Mouse (Mus musculus): ENCODE results near the gene Tecpr1. TPM values are rescaled to one million over a fixed set of nuclear protein-coding genes. Genes with fewer than 3 reads are reported as not detected.

Gene Tecpr1
- polyA plus RNA-seq, 1 experiment from 2014 or later = 26.1 TPM

DNA sequence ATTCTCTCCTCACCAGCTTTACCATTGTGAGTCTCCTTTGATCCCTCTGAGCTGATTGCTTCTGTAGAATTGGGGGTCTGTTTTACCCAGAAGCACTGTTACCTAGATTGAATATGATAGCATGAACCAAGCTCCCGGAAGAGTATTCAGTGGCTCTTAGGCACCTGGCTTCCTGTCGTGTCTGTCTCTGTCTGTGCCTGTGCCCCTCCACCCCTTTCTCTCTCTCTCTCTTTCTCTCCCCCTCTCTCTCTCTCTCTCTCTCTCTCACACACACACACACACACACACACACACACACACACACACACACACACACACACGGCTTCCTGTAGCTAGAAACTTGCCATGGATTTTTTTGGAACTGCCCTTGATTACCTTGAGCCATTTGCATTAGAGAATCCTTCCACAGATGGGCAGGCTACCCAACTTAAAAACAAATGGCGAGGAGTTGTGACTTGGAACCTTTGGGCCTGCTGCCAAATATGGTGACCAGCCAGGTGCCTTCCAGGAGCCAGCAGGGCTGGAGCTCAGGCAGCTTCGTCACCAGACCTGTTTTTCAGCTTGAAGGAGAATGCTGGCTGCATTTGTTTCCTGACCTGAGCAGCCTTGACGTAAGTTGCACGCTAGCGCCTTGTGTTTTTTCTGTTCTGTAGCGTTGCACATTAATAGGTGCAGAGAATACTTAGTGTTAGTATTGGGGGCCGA lies 60.5 kb downstream of the Tecpr1 start:
- H3K4me2 ChIP-seq (replicated peaks) = no peak overlapping the region
- H3K9ac ChIP-seq = no peak overlapping the region
- H3K4me1 ChIP-seq = peaks cover 26% of the 10 kb centered on the region
- H3K4me3 ChIP-seq (replicated peaks) = no peak overlapping the region
- H3K9me3 ChIP-seq (replicated peaks) = no peaks in the 10 kb centered on the region
- H3K27ac ChIP-seq (replicated peaks) = peak overlapping the region; percentile 39; the same call in 1 of the 2 replicates
- WGBS = 52% methylated on average over 10 of the region's 10 CpGs
- H3K27me3 ChIP-seq = no peaks in the 10 kb centered on the region
- H3K36me3 ChIP-seq = peaks cover 13% of the 10 kb centered on the region
- no peak for ATAC-seq (ENCODE audit: insufficient number of reproducible peaks, low FRiP score, low TSS enrichment, low read depth)

DNA sequence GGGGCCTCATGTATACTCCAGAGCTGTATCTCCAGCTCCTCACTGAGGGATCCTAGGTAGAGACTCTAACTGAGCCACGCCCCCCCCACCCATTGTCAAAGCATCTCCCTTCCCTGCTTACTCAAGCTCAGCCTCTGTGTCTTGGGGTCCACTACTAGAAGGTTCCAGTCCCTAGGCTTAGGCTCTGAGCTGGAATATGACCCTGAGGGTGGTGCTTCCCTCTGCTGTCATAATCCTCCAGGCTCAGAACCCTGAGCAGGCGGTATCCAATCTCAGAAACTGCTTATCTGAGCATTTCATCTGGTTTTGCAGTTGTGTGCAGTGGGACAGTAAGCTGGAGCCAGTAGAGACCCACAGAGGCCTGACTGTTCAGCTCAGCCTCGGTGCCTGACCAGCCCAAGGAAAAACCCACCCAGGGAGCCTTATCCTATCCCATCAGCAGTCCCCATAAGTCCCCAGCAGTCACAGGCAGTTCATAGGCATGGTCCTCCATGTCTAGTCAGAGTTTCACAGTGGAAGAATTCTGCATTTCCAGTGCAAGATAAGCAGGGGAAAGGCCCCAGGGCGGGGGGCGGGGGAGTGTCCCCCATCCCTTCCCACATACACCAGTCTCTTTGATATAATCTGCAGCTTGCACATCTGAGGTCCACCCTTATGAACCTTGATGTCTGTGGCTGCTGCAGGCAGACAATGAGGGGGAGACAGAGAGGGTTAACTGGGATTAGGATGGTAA lies 61.2 kb downstream of the Tecpr1 start:
- Histone ChIP-seq H3K9ac (no peak overlapping the region), H3K4me1 (peaks cover 33% of the 10 kb centered on the region), H3K27ac (replicated peaks) (peak overlapping the region; percentile 39; the same call in 1 of the 2 replicates), H3K4me3 (replicated peaks) (no peak overlapping the region), H3K27me3 (no peaks in the 10 kb centered on the region), H3K9me3 (replicated peaks) (no peaks in the 10 kb centered on the region), H3K36me3 (peaks cover 12% of the 10 kb centered on the region), H3K4me2 (replicated peaks) (no peak overlapping the region)
- ATAC-seq (ENCODE audit: insufficient number of reproducible peaks, low FRiP score, low TSS enrichment, low read depth) = no peak
- 72% methylated on average over 5 of the region's 5 CpGs for WGBS

GRCm38 (mm10) chr5:144159137-144159536 lies 64.3 kb downstream of the Tecpr1 start:
- no peak for ATAC-seq (ENCODE audit: insufficient number of reproducible peaks, low FRiP score, low TSS enrichment, low read depth)
- peak overlapping the region; percentile 75 for H3K27ac ChIP-seq (replicated peaks)
- H3K4me2 ChIP-seq (replicated peaks) = no peak overlapping the region
- no peak overlapping the region for H3K9ac ChIP-seq
- 65% methylated on average over 8 of the region's 8 CpGs for WGBS
- H3K4me1 ChIP-seq = peaks cover 40% of the 10 kb centered on the region
- no peaks in the 10 kb centered on the region for H3K27me3 ChIP-seq
- no peaks in the 10 kb centered on the region for H3K9me3 ChIP-seq (replicated peaks)
- peaks cover 4% of the 10 kb centered on the region for H3K36me3 ChIP-seq
- H3K4me3 ChIP-seq (replicated peaks) = no peak overlapping the region

DNA sequence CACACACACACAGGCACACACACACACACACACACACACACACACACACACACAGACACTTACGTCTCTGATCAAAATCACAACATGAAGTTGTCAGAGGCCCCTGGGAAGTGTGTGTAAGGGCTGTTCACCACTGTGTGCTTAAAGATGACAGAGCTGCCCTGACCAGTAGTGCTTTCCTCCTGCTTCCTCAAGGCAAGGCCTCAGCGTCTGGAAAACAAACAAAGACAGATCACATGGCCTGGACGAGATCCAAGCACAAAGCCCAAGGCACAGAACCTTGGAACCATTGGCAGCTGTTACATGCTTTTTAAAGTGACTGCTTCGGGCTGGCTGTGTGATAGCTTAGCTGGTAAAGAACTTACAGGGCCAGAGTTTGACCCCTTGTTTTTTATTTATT lies 64.8 kb downstream of the Tecpr1 start:
- H3K9me3 ChIP-seq (replicated peaks) = no peaks in the 10 kb centered on the region
- peak overlapping the region; percentile 75 for H3K27ac ChIP-seq (replicated peaks)
- no peak overlapping the region for H3K9ac ChIP-seq

DNA sequence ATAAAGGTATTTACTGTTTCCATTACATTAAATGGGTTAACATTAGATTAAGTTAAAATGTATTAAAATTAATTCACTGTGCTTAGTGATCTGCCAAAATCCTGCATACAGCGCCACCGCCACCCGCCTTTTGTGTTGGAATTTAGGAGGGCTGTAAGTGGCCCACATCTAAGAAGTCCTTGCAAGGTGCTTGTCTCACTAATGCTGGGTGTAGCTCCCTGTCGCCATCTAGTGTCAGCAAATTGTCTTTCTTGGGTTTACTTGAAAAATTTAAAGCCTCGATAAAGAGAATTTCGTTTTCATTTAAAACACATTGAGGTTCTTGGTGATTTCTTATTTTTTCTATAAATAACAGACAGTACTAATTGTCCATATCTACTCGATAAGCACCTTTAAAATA lies 68.9 kb downstream of the Tecpr1 start:
- Histone ChIP-seq H3K4me2 (replicated peaks) (no peak overlapping the region), H3K9ac (no peak overlapping the region), H3K4me1 (peaks cover 28% of the 10 kb centered on the region), H3K9me3 (replicated peaks) (no peaks in the 10 kb centered on the region), H3K27ac (replicated peaks) (no peak overlapping the region), H3K27me3 (no peaks in the 10 kb centered on the region), H3K36me3 (peaks cover 22% of the 10 kb centered on the region; the same call in 1 of the 2 replicates), H3K4me3 (replicated peaks) (no peak overlapping the region)
- WGBS = 22% methylated on average over 7 of the region's 7 CpGs
- no peak for ATAC-seq (ENCODE audit: insufficient number of reproducible peaks, low FRiP score, low TSS enrichment, low read depth)

More for the DNA sequence above, 64.8 kb downstream of the Tecpr1 start:
- no peaks in the 10 kb centered on the region for H3K27me3 ChIP-seq
- no peak overlapping the region for H3K4me3 ChIP-seq (replicated peaks)
- WGBS = 18% methylated on average over 4 of the region's 4 CpGs
- peaks cover 36% of the 10 kb centered on the region for H3K4me1 ChIP-seq
- peaks cover 4% of the 10 kb centered on the region for H3K36me3 ChIP-seq
- H3K4me2 ChIP-seq (replicated peaks) = no peak overlapping the region
- peak; percentile 59 for ATAC-seq (ENCODE audit: insufficient number of reproducible peaks, low FRiP score, low TSS enrichment, low read depth)

- H3K27me3 ChIP-seq = no peaks in the 10 kb centered on the region
These were observed 72.1 kb downstream of the Tecpr1 start for GRCm38 (mm10) chr5:144151270-144151669.

GRCm38 (mm10) chr5:144149530-144149929 lies 73.9 kb downstream of the Tecpr1 start:
- no peaks in the 10 kb centered on the region for H3K4me1 ChIP-seq
- no peak overlapping the region for H3K27ac ChIP-seq (replicated peaks)
- H3K4me3 ChIP-seq (replicated peaks) = no peak overlapping the region
- no peak overlapping the region for H3K9ac ChIP-seq
- 89% methylated on average over 4 of the region's 4 CpGs for WGBS
- H3K9me3 ChIP-seq (replicated peaks) = no peaks in the 10 kb centered on the region
- no peak for ATAC-seq (ENCODE audit: insufficient number of reproducible peaks, low FRiP score, low TSS enrichment, low read depth)
- H3K4me2 ChIP-seq (replicated peaks) = no peak overlapping the region
- H3K36me3 ChIP-seq = peaks cover 37% of the 10 kb centered on the region; the same call in 1 of the 2 replicates
- H3K27me3 ChIP-seq = no peaks in the 10 kb centered on the region

More at GRCm38 (mm10) chr5:144151270-144151669, 72.1 kb downstream of the Tecpr1 start:
- WGBS = 87% methylated on average over 4 of the region's 4 CpGs
- Histone ChIP-seq H3K27ac (replicated peaks) (no peak overlapping the region), H3K9ac (no peak overlapping the region), H3K4me3 (replicated peaks) (no peak overlapping the region), H3K4me1 (no peaks in the 10 kb centered on the region), H3K4me2 (replicated peaks) (no peak overlapping the region), H3K9me3 (replicated peaks) (no peaks in the 10 kb centered on the region), H3K36me3 (peaks cover 37% of the 10 kb centered on the region; the same call in 1 of the 2 replicates)
- ATAC-seq (ENCODE audit: insufficient number of reproducible peaks, low FRiP score, low TSS enrichment, low read depth) = no peak

GRCm38 (mm10) chr5:144146898-144147297 lies 76.5 kb downstream of the Tecpr1 start:
- Histone ChIP-seq H3K4me3 (replicated peaks) (no peak overlapping the region), H3K36me3 (peaks cover 34% of the 10 kb centered on the region; the same call in 1 of the 2 replicates), H3K27me3 (no peaks in the 10 kb centered on the region), H3K9me3 (replicated peaks) (no peaks in the 10 kb centered on the region), H3K4me1 (no peaks in the 10 kb centered on the region), H3K27ac (replicated peaks) (no peak overlapping the region), H3K9ac (no peak overlapping the region), H3K4me2 (replicated peaks) (no peak overlapping the region)
- no peak for ATAC-seq (ENCODE audit: insufficient number of reproducible peaks, low FRiP score, low TSS enrichment, low read depth)

Other genes with a start within 250 kb of the Tecpr1 start
- 65.2 and 73.1 TPM in 2 replicates for gene Ccz1, start 208.7 kb downstream of the Tecpr1 start, polyA plus RNA-seq (2015; fragmentation: Nextera tagmentation; extraction: Ambion mirVana)
- gene Ocm, start 196.9 kb downstream of the Tecpr1 start, polyA plus RNA-seq (2015; fragmentation: Nextera tagmentation; extraction: Ambion mirVana) = 1.5 and 2.2 TPM in 2 replicates
- gene Lmtk2, start 123.2 kb downstream of the Tecpr1 start, polyA plus RNA-seq (2015; fragmentation: Nextera tagmentation; extraction: Ambion mirVana) = 4.5 TPM in 2 replicates
- gene Bhlha15, start 33.3 kb downstream of the Tecpr1 start, polyA plus RNA-seq (2015; fragmentation: Nextera tagmentation; extraction: Ambion mirVana) = 0.74 and 0.79 TPM in 2 replicates
- 112 and 118 TPM in 2 replicates for gene Bri3, start 20.8 kb upstream of the Tecpr1 start, polyA plus RNA-seq (2015; fragmentation: Nextera tagmentation; extraction: Ambion mirVana)
- 11.3 and 11.7 TPM in 2 replicates for gene Baiap2l1, start 134.5 kb upstream of the Tecpr1 start, polyA plus RNA-seq (2015; fragmentation: Nextera tagmentation; extraction: Ambion mirVana)